Mouse (Mus musculus) induced T-regulatory cell, adult 2 months (primary cell): ENCODE measurements at regions not wholly inside any gene's neighbourhood (a gene's known extent, or its start where the extent isn't known, plus 50 kb on each side); places are given as distances from the start of the nearest gene placed in this dataset.
A peak's percentile ranks its signal among the peaks of the same experiment; 100 is the strongest.

Source experiments
- DNase-seq: peaks from one replicate; pipeline ENCODE4 v3.0.0-alpha.2; 2012; ENCODE audit warnings: low read depth

- DNase-seq: no peak
Measured at GRCm38 (mm10) chr8:6582732-6583131, 1477.6 kb upstream of the Slc10a2 start.

DNA sequence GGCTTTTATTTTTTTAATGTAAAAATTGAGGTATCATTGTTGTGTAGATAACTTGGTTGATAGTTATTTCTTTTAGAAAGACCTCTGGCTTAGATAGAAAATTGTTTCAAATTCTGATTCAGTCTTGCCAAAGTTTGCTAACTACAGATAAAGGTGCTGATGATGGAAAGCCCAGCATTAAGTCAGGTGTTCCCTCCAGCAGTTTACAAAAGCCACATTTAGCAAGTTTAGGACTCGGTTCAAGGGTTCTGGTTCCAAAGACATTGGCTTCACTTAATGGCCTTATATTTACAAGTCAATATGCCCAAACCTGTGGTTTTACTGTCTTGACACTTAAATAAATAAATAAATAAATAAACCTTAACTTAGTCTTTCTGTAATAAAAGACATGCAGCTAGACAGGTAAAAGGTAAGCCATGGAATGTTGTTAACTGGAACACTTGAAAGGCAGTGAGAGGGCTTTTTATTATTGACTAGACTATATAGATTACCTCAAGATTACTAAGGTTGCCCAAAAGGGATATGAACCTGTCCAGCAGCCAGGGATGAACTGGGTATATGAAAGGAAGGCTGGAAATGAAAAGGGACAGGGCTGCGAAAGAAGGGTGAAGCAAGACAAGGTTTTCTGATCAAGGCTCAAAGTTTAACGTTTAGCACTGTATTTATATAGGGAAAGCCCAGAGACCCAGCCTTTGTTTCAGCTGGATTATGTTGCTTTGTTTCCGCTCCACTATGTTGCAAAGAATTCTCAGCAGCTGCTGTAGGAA lies 1472.9 kb upstream of the Slc10a2 start:
- DNase-seq: no peak

DNA sequence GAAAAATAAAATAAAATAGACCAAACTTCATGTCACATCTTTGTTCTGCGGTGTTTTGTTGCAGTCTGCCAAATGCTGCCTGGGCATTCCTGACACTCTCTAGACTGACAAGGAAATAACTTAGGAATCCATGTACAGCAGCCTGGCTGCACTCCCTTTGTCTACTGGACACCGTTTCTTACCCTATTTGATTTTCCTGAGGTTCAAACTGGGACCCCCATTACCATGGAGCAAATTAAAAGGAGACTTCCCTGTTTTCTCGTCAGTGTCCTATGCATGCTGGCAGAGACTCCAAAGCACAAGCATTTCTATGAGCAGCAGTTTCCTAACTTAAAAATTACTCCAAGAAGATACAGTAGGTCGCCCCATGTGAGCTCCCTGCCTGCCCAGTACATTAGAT lies 1470.1 kb upstream of the Slc10a2 start:
- no peak for DNase-seq

DNA sequence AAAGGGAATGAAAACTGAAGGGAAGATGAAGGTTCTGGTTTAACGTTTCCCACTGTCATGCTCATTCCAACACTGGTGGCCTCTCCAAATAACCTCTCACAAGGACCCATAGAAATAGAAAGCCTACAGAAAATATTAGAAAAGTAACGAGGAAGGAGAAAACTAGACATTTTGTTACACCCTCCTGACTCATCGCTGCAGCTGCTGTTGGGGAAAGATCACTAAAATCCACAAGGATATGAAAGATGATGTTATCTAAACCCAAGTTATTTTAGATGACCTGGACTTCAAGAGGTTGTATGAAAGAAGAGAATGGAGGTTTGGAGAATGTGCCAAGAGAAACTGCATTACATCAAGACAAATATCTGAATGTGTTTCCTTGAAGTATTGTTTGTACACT lies 1468.3 kb upstream of the Slc10a2 start:
- DNase-seq: no peak

DNA sequence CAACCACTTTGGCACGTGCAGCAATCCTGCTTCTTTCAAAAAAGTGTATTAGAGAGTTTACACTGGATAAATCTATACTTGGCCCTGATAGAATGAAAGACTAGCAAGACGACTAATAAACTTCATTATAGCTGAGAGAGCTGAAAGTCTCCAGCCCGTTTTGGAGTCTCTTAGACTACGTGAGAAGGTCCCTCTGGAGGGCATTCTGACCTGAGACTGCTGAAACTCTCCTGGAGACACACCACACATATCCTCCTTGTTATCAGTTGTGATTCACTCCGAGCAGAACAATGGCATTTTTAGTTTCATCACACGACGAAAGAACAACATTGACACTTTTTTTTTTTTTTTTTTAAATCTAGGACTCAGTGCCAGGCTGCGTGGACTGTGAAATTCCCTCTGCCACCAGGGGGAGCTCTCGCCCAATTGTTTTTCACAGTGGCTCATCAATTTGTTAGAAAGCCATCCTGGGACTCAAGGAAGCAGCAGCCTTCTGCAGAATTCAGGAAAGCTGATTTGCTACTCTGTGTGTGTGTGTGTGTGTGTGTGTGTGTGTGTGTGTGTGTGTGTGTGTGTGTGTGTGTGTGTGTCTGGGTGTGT lies 1467.0 kb upstream of the Slc10a2 start:
- peak; percentile 49 for DNase-seq

GRCm38 (mm10) chr8:6550965-6551364 lies 1445.8 kb upstream of the Slc10a2 start:
- DNase-seq: no peak

DNA sequence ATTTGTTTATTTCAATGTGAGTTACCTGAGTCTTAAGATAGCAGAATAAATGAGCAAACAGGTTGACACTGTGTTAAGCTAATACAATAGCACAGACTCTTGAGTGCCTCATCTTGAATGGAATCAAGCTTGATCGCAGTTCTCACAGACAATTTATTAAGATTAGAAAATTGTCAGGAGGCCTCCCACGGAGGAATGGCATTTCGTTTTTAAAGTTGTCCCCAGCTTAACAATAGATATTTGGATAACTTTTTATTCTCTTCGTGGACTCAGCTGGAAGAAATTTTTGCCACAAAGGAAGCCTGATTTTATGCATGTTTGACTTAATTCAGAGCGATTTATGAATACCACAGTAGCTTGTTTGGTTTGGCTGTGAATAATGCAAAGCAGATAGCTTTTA lies 1422.0 kb upstream of the Slc10a2 start:
- no peak for DNase-seq

DNA sequence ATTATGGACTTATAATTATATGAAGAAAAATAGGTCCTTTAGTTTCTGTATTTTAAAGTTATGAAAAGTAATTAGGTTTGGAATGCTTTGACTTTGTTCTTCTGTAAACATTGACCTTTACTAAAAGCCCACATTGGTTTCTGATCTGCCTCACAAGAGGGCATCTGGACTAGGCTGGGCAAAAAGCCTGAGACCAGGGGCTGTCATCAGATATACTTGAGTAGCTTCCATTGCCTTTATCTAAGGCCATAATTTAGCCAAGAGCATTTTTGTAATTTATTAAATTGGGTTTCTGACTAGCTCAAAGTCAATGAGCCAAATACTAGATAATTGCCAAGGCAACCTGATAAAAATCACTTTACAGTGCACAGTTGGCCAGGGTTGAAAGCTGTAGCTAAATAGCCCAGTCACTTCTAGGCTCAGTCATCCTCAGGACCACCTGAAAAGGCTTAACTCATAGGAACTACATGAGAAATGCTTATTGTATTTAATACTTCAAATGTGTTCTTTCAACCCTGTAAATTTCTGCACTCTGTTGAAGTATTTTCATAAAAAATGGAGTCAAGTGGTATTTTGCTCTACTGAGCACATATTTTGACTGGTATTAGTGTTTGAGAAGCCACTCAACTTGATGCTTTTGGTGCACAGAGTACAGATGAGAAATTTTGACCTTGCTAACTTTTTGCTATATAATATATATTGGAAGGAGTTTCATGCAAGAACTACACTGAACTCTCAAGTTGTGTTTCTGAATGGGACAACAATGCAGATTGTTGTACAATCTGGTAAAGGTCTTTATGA lies 1410.9 kb upstream of the Slc10a2 start:
- no peak for DNase-seq

DNA sequence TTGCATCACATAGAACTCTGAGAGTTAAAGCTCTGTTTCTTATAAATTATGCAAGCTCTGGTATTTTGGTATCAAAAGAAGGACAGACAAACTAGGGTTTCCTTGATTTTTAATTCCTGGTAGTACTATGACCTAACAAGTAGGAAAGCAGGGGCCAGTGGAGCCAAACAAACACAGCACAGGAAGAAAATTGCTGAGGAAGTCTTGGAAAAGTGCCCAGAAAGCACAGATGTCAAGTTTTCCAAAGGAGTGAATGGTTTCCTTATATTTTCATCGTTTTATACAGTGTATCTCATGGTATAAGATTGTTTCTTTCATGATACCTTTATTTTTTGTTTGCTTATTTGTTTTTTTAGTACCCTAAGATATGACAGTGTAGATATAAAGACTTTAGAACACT lies 1387.3 kb upstream of the Slc10a2 start:
- DNase-seq: no peak

GRCm38 (mm10) chr8:6481966-6482365 lies 1376.8 kb upstream of the Slc10a2 start:
- no peak for DNase-seq

GRCm38 (mm10) chr8:6471089-6471488 lies 1365.9 kb upstream of the Slc10a2 start:
- no peak for DNase-seq

DNA sequence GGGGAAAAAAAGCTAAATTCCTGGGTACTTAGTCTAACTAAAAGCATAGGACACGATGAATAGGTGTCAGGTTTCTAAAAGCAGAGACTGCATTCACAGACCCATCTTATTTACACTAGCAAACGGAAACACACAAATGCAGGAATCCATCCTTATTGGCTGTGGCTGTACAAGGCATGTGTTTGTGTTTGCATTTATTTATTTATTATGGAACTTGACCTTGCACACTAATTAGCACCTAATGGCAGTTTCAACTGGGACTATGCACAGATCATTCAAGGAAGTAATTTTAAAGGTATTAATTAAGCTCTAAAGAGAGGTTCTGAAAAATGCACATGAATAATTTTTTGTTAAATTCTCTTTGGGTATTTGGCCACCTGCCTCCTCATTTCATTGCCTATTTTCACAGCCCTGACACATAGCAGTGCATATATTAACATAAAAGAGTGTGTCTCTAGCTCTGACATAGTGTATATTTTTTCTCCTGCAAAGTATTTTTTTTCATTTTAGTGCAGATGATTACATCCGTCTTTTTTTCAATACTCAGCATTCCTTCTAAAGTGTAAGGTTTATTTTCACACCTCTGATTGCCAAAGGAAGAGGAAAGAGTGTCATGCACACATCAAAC lies 1351.5 kb upstream of the Slc10a2 start:
- DNase-seq: no peak

DNA sequence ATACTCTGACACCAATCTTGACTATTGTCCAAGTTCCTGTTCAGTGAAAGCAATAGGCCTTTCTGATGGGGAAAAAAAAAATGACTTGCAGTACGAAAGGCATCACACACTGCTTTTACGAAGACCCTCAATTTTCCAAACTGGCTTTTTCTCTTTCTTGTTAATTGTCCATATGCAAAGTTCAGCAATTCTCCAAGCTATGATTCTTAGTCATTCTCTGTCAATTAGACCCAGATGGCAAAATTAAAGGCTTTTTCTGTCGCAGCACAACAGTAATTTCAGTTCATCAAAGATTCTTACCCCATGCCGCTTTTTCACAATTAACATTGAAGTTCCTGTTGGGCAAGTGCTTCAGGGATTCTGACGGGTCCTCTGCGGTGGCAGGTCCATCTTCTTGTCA lies 1343.2 kb upstream of the Slc10a2 start:
- no peak for DNase-seq

DNA sequence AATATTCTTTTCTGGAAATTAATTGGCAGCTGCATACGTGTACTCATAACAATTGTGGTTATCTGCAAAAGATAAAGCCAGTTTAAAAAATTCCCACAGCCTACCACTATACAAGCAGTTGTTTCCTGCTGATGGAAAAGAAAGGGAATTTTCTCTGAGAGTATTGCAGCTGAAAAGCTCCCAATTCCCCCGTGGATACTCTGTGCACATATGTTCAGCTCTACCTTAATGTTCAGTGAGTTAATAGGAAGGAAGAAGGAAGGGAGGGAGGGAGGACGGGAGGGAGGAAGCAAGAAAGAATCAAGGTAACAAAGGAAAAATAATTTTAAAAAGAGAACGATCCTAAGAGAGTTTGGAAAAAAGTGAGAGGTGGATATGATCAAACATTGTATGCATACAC lies 1333.9 kb upstream of the Slc10a2 start:
- no peak for DNase-seq
